Mouse (Mus musculus): ENCODE measurements at regions not wholly inside any gene's neighbourhood (a gene's known extent, or its start where the extent isn't known, plus 50 kb on each side); places are given as distances from the start of the nearest gene placed in this dataset.

- no peak for TF ChIP-seq CTCF (conservative IDR thresholded peaks at IDR 0.05; ENCODE audit: low read length)
- TF ChIP-seq POU5F1 (IDR thresholded peaks at IDR 0.05; ENCODE audit: borderline replicate concordance, low read length): no peak
- no peak for TF ChIP-seq NANOG (IDR thresholded peaks at IDR 0.05; ENCODE audit: borderline replicate concordance, low read length)
Observed at GRCm38 (mm10) chr9:120873293-120873692, 55.7 kb upstream of the Ctnnb1 start.

All from E14TG2a.4 (cell line).